Comparison of ENCODE assay signal across 13 mouse cellular contexts in genomic region chr11:76510977-76511376, GRCm38 (mm10).
DNase-seq lines count a peak whose midpoint lies in the region; ATAC-seq and TF ChIP-seq lines count a peak whose summit lies in the region.
"Had no signal": no experiment of that assay in that cellular context is flagged by ENCODE, and none has a peak within 500 bp of the region (broad histone marks: within the 10 kb centered on the region; RNA-seq: fewer than 3 reads in every experiment).

No protein-coding gene starts in this region.

- no peaks in the 10 kb centered on the region for H3K27me3 ChIP-seq in hindbrain, postnatal 0 days (ENCODE audit: insufficient read depth, low read length)
- no peaks in the 10 kb centered on the region for H3K27me3 ChIP-seq in hindbrain, embryonic 11.5 days (ENCODE audit: control insufficient read depth, insufficient read depth, low read length)
- H3K27me3 ChIP-seq in lung, embryonic 14.5 days (ENCODE audit: insufficient read depth, low read length): no peaks in the 10 kb centered on the region
- no peaks in the 10 kb centered on the region for H3K27me3 ChIP-seq in embryonic facial prominence, embryonic 10.5 days (replicated peaks; ENCODE audit: low read depth, poor library complexity, severe bottlenecking)
- H3K27me3 ChIP-seq in forebrain, embryonic 12.5 days: no peaks in the 10 kb centered on the region
- H3K27me3 ChIP-seq: embryonic facial prominence, embryonic 13.5 days; hindbrain, embryonic 15.5 days; limb, embryonic 12.5 days had no signal

- no peaks in the 10 kb centered on the region for H3K9me3 ChIP-seq in hindbrain, postnatal 0 days (ENCODE audit: low read length)
- H3K9me3 ChIP-seq in hindbrain, embryonic 11.5 days (ENCODE audit: control insufficient read depth, low read length): no peaks in the 10 kb centered on the region
- no peaks in the 10 kb centered on the region for H3K9me3 ChIP-seq in lung, embryonic 14.5 days (ENCODE audit: low read depth, low read length)
- no peaks in the 10 kb centered on the region for H3K9me3 ChIP-seq in ES-E14 (ENCODE audit: control insufficient read depth, insufficient read depth, low read depth, low read length)
- H3K9me3 ChIP-seq in embryonic facial prominence, embryonic 10.5 days: no peaks in the 10 kb centered on the region
- no peaks in the 10 kb centered on the region for H3K9me3 ChIP-seq in forebrain, embryonic 12.5 days
- H3K9me3 ChIP-seq: embryonic facial prominence, embryonic 13.5 days; hindbrain, embryonic 15.5 days; limb, embryonic 12.5 days had no signal

- no peak for TF ChIP-seq POLR2A in brain, embryonic 14.5 days (IDR thresholded peaks at IDR 0.05; ENCODE audit: borderline replicate concordance, extremely low read depth, insufficient read depth, insufficient read length, poor library complexity, severe bottlenecking)

- no peaks in the 10 kb centered on the region for H3K36me3 ChIP-seq in hindbrain, postnatal 0 days (ENCODE audit: insufficient read depth, low read length)
- no peaks in the 10 kb centered on the region for H3K36me3 ChIP-seq in hindbrain, embryonic 11.5 days (ENCODE audit: control insufficient read depth, insufficient read depth, low read length)
- H3K36me3 ChIP-seq in lung, embryonic 14.5 days (ENCODE audit: insufficient read depth): no peaks in the 10 kb centered on the region
- no peaks in the 10 kb centered on the region for H3K36me3 ChIP-seq in ES-E14 (ENCODE audit: control insufficient read depth, insufficient read depth, low read length, poor library complexity, severe bottlenecking)
- H3K36me3 ChIP-seq in embryonic facial prominence, embryonic 10.5 days (replicated peaks): peaks cover 6% of the 10 kb centered on the region; the same call in 1 of the 2 replicates
- 0 out of 2 replicates have a peak, but pooled peaks cover 2% of the 10 kb centered on the region for H3K36me3 ChIP-seq in forebrain, embryonic 12.5 days (replicated peaks)
- H3K36me3 ChIP-seq: embryonic facial prominence, embryonic 13.5 days; hindbrain, embryonic 15.5 days; limb, embryonic 12.5 days had no signal

- DNase-seq in hindbrain, postnatal 0 days (ENCODE audit: low spot score): peak; percentile 27
- no peak for DNase-seq in hindbrain, embryonic 11.5 days (ENCODE audit: low spot score)
- no peak for DNase-seq in lung, embryonic 14.5 days
- no peak for DNase-seq in lung, postnatal 14 days
- DNase-seq in ES-E14 (ENCODE audit: low read depth, low spot score): peak; percentile 69
- DNase-seq in brain, embryonic 14.5 days (ENCODE audit: low read depth): no peak
- DNase-seq in embryonic facial prominence, embryonic 10.5 days (ENCODE audit: low spot score): no peak
- DNase-seq: layer of hippocampus, adult 9-11 months; right cerebral cortex, adult 18-20 months had no signal

- no peak overlapping the region for H3K27ac ChIP-seq in hindbrain, postnatal 0 days
- no peak overlapping the region for H3K27ac ChIP-seq in hindbrain, embryonic 11.5 days (ENCODE audit: low read depth, low read length)
- H3K27ac ChIP-seq in lung, embryonic 14.5 days (ENCODE audit: low read depth): no peak overlapping the region
- no peak overlapping the region for H3K27ac ChIP-seq in ES-E14 (ENCODE audit: insufficient read depth, low read depth, low read length, poor library complexity, severe bottlenecking)
- no peak overlapping the region for H3K27ac ChIP-seq in embryonic facial prominence, embryonic 10.5 days (replicated peaks)
- no peak overlapping the region for H3K27ac ChIP-seq in forebrain, embryonic 12.5 days
- H3K27ac ChIP-seq: embryonic facial prominence, embryonic 13.5 days; hindbrain, embryonic 15.5 days; limb, embryonic 12.5 days had no signal

- in situ Hi-C loops in ES-E14 (cut with MboI; ENCODE audit: low sequenced_read_pairs in 2 of 2, unreplicated experiment in 2 of 2): no loop called here

- no peak overlapping the region for H3K4me3 ChIP-seq in hindbrain, postnatal 0 days (ENCODE audit: low read length)
- no peak overlapping the region for H3K4me3 ChIP-seq in hindbrain, embryonic 11.5 days (ENCODE audit: low read depth, low read length)
- no peak overlapping the region for H3K4me3 ChIP-seq in lung, embryonic 14.5 days (ENCODE audit: low read depth, low read length)
- H3K4me3 ChIP-seq in ES-E14 (ENCODE audit: insufficient read depth in 1 of 2, low read depth in 1 of 2, low read length in 2 of 2, poor library complexity in 1 of 2, severe bottlenecking in 1 of 2): no peak overlapping the region
- no peak overlapping the region for H3K4me3 ChIP-seq in embryonic facial prominence, embryonic 10.5 days
- H3K4me3 ChIP-seq in forebrain, embryonic 12.5 days (replicated peaks): no peak overlapping the region
- H3K4me3 ChIP-seq: embryonic facial prominence, embryonic 13.5 days; hindbrain, embryonic 15.5 days; limb, embryonic 12.5 days had no signal

- TF ChIP-seq CTCF in hindbrain, postnatal 0 days (IDR thresholded peaks at IDR 0.05; ENCODE audit: low read depth): peak; percentile 48
- peak; percentile 48 for TF ChIP-seq CTCF in lung, embryonic 14.5 days (IDR thresholded peaks at IDR 0.05; ENCODE audit: low read depth)
- peak; percentile 38; the same call in 1 of the 2 replicates for TF ChIP-seq CTCF in brain, embryonic 14.5 days (IDR thresholded peaks at IDR 0.05; ENCODE audit: borderline replicate concordance, extremely low read depth, insufficient read depth, insufficient read length)

- 59% methylated on average over 4 of the region's 4 CpGs for WGBS in hindbrain, postnatal 0 days
- WGBS in hindbrain, embryonic 11.5 days: 55% methylated on average over 4 of the region's 4 CpGs
- 50% methylated on average over 4 of the region's 4 CpGs for WGBS in lung, embryonic 14.5 days
- WGBS in embryonic facial prominence, embryonic 10.5 days: 53% methylated on average over 4 of the region's 4 CpGs
- 51% methylated on average over 4 of the region's 4 CpGs for WGBS in forebrain, embryonic 12.5 days

- H3K9ac ChIP-seq in hindbrain, postnatal 0 days (replicated peaks; ENCODE audit: low read length): no peak overlapping the region
- H3K9ac ChIP-seq in hindbrain, embryonic 11.5 days (ENCODE audit: low read depth, low read length): no peak overlapping the region
- no peak overlapping the region for H3K9ac ChIP-seq in lung, embryonic 14.5 days
- no peak overlapping the region for H3K9ac ChIP-seq in ES-E14 (ENCODE audit: insufficient read depth, low read depth, low read length, poor library complexity, severe bottlenecking)
- no peak overlapping the region for H3K9ac ChIP-seq in forebrain, embryonic 12.5 days
- H3K9ac ChIP-seq: embryonic facial prominence, embryonic 13.5 days; hindbrain, embryonic 15.5 days; limb, embryonic 12.5 days had no signal

- no peak overlapping the region for H3K4me2 ChIP-seq in hindbrain, postnatal 0 days (ENCODE audit: low read depth, low read length)
- no peak overlapping the region for H3K4me2 ChIP-seq in hindbrain, embryonic 11.5 days (replicated peaks; ENCODE audit: low read depth, low read length)
- H3K4me2 ChIP-seq in lung, embryonic 14.5 days: no peak overlapping the region
- H3K4me2 ChIP-seq in forebrain, embryonic 12.5 days: no peak overlapping the region
- H3K4me2 ChIP-seq: embryonic facial prominence, embryonic 13.5 days; hindbrain, embryonic 15.5 days; limb, embryonic 12.5 days had no signal

- H3K4me1 ChIP-seq in hindbrain, postnatal 0 days (ENCODE audit: insufficient read depth, low read length): peaks cover 26% of the 10 kb centered on the region
- H3K4me1 ChIP-seq in hindbrain, embryonic 11.5 days (replicated peaks; ENCODE audit: control insufficient read depth, insufficient read depth, low read length): peaks cover 5% of the 10 kb centered on the region; the same call in 1 of the 2 replicates
- H3K4me1 ChIP-seq in lung, embryonic 14.5 days (ENCODE audit: insufficient read depth): peaks cover 5% of the 10 kb centered on the region; the same call in 1 of the 2 replicates
- H3K4me1 ChIP-seq in ES-E14 (ENCODE audit: control insufficient read depth in 2 of 2, insufficient read depth in 2 of 2, low read length in 2 of 2, poor library complexity in 1 of 2): peaks cover 0 to 5% of the 10 kb centered on the region in 2 experiments; a peak in 1 of 4 replicates
- peaks cover 52% of the 10 kb centered on the region for H3K4me1 ChIP-seq in embryonic facial prominence, embryonic 10.5 days
- H3K4me1 ChIP-seq in forebrain, embryonic 12.5 days: peaks cover 27% of the 10 kb centered on the region

- no peak for ATAC-seq in hindbrain, postnatal 0 days
- no peak for ATAC-seq in hindbrain, embryonic 11.5 days (ENCODE audit: low FRiP score)
- ATAC-seq in lung, embryonic 14.5 days (ENCODE audit: insufficient read depth): no peak
- no peak for ATAC-seq in forebrain, embryonic 12.5 days (ENCODE audit: low FRiP score)

TF ChIP-seq in ES-E14, 5 proteins besides CTCF, POLR2A, EP300 and RAD21:
- TF ChIP-seq MAFK (IDR thresholded peaks at IDR 0.05; ENCODE audit: insufficient read depth, low read depth, low read length) (no peak), ZC3H11A (IDR thresholded peaks at IDR 0.05; ENCODE audit: borderline replicate concordance, low read depth, low read length) (no peak), HCFC1 (IDR thresholded peaks at IDR 0.05; ENCODE audit: borderline replicate concordance, insufficient read depth, low read length) (no peak), ZNF384 (IDR thresholded peaks at IDR 0.05; ENCODE audit: low read depth, low read length) (no peak), CHD2 (IDR thresholded peaks at IDR 0.05; ENCODE audit: low read depth, low read length) (no peak)

Comparison
In these comparisons a context has a peak if more than half of its experiments do, and no peak if none do; other contexts are left out.
1. DNase-seq: peak in hindbrain, postnatal 0 days (single experiment) and ES-E14 (single experiment); none in hindbrain, embryonic 11.5 days (single experiment), lung, embryonic 14.5 days (single experiment), lung, postnatal 14 days (single experiment), brain, embryonic 14.5 days (single experiment) and embryonic facial prominence, embryonic 10.5 days (single experiment).
2. Peak in every context shown above with its lines, with median percentiles within 50 percentile points of each other: CTCF ChIP-seq.